Mouse (Mus musculus): ENCODE data around the gene Znrd1.

GRCm38 (mm10) chr17:36950981-36951947 is 7.1 kb downstream of the Znrd1 start, which contains the start of gene Ppp1r11:
- TF ChIP-seq CTCF (IDR thresholded peaks at IDR 0.05; ENCODE audit: borderline replicate concordance, insufficient read depth, low read length) (no peak), POLR2A (IDR thresholded peaks at IDR 0.05; ENCODE audit: low read depth, low read length) (peak; percentile 72)

Measured in embryonic fibroblast, embryonic 13.5 days (primary cell).